Mouse (Mus musculus) lung, postnatal 0 days (tissue): ENCODE results near the gene Hlcs. TPM values are rescaled to one million over a fixed set of nuclear protein-coding genes. Genes with fewer than 3 reads are reported as not detected.

ENCODE experiments used
- ATAC-seq: fragments of 200-750 bp; cut with Nextera tagmentation; 2 replicates; pipeline ENCODE4 v1.8.0; 2017; ENCODE audit warnings: moderate library complexity
- DNase-seq: peaks from one replicate; pipeline ENCODE4 v3.0.0-alpha.2; 2016; ENCODE audit warnings: low spot score
- H3K27ac ChIP-seq: fragments of 300-500 bp; sonication (generic); 2 replicates; pipeline ENCODE4 v1.5.1; 2014; ENCODE audit warnings: antibody characterized with exemption, mild to moderate bottlenecking, low read length, mixed read lengths
- H3K27me3 ChIP-seq: fragments of 300-500 bp; sonication (generic); replicated peaks from 2 replicates; pipeline ENCODE4 v1.6.1; 2014; ENCODE audit warnings: low read length, mixed read lengths; ENCODE audit not compliant: insufficient read depth
- H3K36me3 ChIP-seq: fragments of 300-500 bp; sonication (generic); 2 replicates; pipeline ENCODE4 v1.6.1; 2014; ENCODE audit warnings: low read length, mixed read lengths; ENCODE audit not compliant: insufficient read depth
- H3K4me1 ChIP-seq: fragments of 300-500 bp; sonication (generic); 2 replicates; pipeline ENCODE4 v1.6.1; 2014; ENCODE audit warnings: antibody characterized with exemption, low read depth, low read length, mixed read lengths; ENCODE audit not compliant: insufficient read depth
- H3K4me2 ChIP-seq: fragments of 300-500 bp; sonication (generic); replicated peaks from 2 replicates; pipeline ENCODE4 v1.6.1; 2014; ENCODE audit warnings: low read depth, mild to moderate bottlenecking, low read length, moderate library complexity, mixed read lengths
- H3K4me3 ChIP-seq: fragments of 300-500 bp; sonication (generic); 2 replicates; pipeline ENCODE4 v1.5.1; 2014; ENCODE audit warnings: low read depth, low read length
- H3K9ac ChIP-seq: fragments of 300-500 bp; sonication (generic); replicated peaks from 2 replicates; pipeline ENCODE4 v1.6.1; 2014; ENCODE audit warnings: low read depth, mild to moderate bottlenecking
- H3K9me3 ChIP-seq: fragments of 300-500 bp; sonication (generic); 2 replicates; pipeline ENCODE4 v1.6.1; 2016; ENCODE audit warnings: low read length, mixed read lengths
- CTCF ChIP-seq: IDR thresholded peaks from 2 replicates; pipeline ENCODE4 v1.5.1; 2016; ENCODE audit warnings: antibody characterized with exemption, mild to moderate bottlenecking
- EP300 ChIP-seq: IDR thresholded peaks from 2 replicates; pipeline ENCODE4 v1.6.1; 2016; ENCODE audit warnings: antibody characterized with exemption, mild to moderate bottlenecking, control low read depth
- WGBS: fragments of 180-500 bp; shearing (Covaris S2); extraction: QIAGEN DNeasy Blood & Tissue Kit; methylation state at CpG from one replicate; pipeline ENCODE4 v1.1.7; 2014; 5-methylcytosine and 5-hydroxymethylcytosine counted together
- polyA plus RNA-seq: library from polyadenylated mRNA; unstranded; fragments of >200 nt; fragmentation: Nextera tagmentation; extraction: Ambion mirVana; gene quantifications from 2 replicates; pipeline ENCODE4 v1.2.1, GENCODE M21; 2015

Hlcs gene
- 4.6 and 5.0 TPM in 2 replicates for polyA plus RNA-seq

DNA sequence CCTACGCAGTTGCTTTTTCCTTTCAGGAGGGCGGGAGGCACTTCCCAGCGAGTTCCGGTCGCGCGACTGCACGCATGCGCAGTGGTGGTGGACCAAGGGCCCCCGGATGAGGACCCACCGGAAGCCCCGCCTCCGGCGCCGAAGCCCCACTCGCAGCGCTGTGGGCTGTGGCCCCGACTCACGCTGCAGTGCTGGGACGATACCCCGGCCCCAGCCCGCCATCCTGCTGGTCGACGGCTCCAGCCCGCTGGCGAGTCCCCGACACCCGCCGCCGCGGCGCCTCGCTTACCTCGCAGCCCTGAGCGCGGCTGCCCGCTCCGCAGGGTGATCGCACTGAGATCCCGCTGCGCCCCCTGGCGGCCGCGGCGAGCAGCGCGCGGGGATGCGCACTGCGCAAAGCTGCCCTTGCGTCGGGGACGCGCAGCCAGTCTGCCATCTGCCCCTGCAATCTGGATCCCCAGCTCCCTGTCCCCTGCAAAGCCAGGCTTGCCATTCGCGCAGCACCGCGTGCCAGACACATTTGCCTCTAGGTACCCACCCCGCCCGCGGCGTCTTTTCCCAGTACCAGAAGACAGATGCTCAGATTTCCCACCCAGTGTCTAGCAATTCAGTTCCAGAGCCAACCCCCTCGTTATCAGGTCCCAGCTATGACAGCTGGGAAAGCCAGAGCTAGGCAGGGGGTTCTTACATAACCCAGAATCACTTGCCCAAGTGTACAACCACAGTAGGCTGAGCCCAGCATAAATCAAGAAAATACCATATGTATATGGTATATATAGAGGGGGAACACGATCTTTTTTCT is at the start of gene Hlcs:
Gene Hlcs, minus strand, starts transcription at position 343 of the 802 bp plus-strand sequence.
- H3K9me3 ChIP-seq = no peaks in the 10 kb centered on the region
- DNase-seq (peak; percentile 98), ATAC-seq (peak; percentile 93)
- peak within 1 kb of the TSS; percentile 80 for H3K9ac ChIP-seq
- no peak for TF ChIP-seq EP300
- peak; percentile 96 for TF ChIP-seq CTCF
- H3K36me3 ChIP-seq = no peaks in the 10 kb centered on the region
- H3K27me3 ChIP-seq = no peaks in the 10 kb centered on the region
- WGBS = 1% methylated on average over 44 of the region's 64 CpGs
- peak within 1 kb of the TSS; percentile 99 for H3K27ac ChIP-seq
- H3K4me3 ChIP-seq = peak within 1 kb of the TSS; percentile 72
- H3K4me2 ChIP-seq = peak within 1 kb of the TSS; percentile 77
- no peaks in the 10 kb centered on the region for H3K4me1 ChIP-seq

DNA sequence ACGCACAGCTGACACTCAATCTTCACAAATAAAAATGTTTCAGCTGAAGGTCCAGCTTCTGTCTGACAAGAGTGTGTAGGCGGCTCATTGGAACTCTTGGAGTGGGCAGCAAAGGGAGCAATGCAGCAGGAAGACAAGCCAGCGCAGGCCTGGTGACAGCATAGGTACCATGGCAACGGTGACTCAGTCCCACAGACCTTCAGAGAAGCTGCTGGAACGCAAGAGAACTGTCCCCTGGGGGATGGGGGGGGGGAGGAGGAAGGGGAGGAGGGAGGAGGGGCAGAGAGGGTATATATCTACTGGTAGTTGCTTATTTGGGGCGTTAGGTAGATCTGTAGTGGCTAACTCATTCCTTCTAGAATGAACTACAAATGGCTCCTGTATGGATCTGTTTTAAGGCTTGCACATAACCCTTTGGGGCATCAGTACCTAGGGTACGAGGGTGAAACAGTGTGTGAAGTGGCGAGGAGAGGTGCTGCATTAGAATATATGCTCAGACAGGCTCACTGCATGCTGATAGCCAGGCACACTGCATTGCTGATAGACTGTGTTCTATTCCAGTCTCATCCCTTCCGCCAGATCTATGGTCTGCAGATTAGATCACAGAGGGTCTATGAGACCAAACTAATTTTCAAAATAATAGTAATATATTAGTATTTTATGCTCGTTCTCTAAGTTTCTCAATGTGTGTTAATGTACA is 49.0 kb upstream of the Hlcs start:
- WGBS = 41% methylated on average over 10 of the region's 10 CpGs
- Histone ChIP-seq H3K36me3 (no peaks in the 10 kb centered on the region), H3K4me2 (no peak overlapping the region), H3K9me3 (no peaks in the 10 kb centered on the region), H3K4me3 (no peak overlapping the region), H3K4me1 (no peaks in the 10 kb centered on the region), H3K27me3 (no peaks in the 10 kb centered on the region), H3K27ac (no peak overlapping the region), H3K9ac (no peak overlapping the region)
- DNase-seq (peak; percentile 36), ATAC-seq (peak; percentile 76)
- TF ChIP-seq EP300 = no peak
- TF ChIP-seq CTCF = no peak

DNA sequence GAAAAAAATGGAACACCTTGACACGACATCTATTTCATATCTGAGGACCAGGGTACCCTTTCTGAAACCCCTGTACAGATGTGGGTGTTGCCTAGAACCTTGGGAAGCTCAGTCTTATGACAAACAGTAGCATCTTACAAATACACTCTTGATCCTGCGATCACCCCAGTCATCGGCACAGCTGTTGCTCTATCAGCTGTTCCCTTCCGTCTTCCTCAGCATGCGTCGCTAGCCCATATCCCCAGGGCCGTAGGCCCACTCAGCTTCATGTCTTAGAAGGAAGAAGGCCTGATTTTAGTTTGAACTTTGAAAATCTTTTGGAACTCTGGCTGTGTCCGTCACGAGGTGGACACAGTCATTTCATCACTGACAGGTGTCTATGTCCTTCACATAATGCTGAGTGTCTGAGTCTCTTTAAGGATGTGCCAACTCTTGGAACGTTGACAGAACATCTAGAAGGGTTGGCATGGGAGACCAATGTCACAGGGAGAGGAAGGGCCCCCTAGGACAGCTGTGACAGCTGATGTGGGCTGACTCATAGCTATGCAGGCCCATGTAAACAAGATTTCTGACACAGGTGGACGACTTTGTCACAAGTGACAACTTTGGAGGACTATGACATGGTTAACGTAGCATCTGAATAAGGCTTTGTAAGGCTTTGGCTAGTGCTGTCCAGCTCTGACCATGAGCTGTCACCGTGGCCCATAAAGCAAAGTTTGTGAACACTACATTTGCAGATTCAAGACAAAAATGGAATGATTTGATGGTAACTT is 47.4 kb upstream of the Hlcs start:
- no peaks in the 10 kb centered on the region for H3K9me3 ChIP-seq
- 80% methylated on average over 13 of the region's 13 CpGs for WGBS
- H3K4me1 ChIP-seq = no peaks in the 10 kb centered on the region
- H3K27me3 ChIP-seq = no peaks in the 10 kb centered on the region
- H3K4me3 ChIP-seq = no peak overlapping the region
- DNase-seq = no peak
- no peaks in the 10 kb centered on the region for H3K36me3 ChIP-seq
- H3K27ac ChIP-seq = no peak overlapping the region
- TF ChIP-seq CTCF (no peak), EP300 (no peak)
- no peak overlapping the region for H3K4me2 ChIP-seq
- no peak for ATAC-seq
- no peak overlapping the region for H3K9ac ChIP-seq

DNA sequence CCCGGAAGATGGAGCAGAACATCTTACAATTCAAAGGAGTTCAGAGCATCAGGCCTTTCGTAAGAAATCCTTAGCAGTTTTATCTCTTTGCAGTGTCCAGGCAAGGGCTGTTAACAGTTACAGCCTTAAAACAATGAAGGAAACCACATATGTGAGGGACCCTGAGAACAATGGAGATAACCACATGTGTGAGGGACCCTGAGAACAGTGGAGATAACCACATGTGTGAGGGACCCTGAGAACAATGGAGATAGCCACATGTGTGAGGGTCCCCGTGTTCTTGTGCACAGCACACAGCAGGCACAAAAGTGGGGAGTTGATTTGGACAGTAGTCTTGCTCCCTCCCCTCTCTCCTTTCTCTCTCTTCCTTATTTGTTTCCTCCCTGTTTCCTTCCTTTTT is 44.7 kb upstream of the Hlcs start:
- DNase-seq = no peak
- H3K9ac ChIP-seq = no peak overlapping the region
- no peaks in the 10 kb centered on the region for H3K4me1 ChIP-seq
- no peaks in the 10 kb centered on the region for H3K27me3 ChIP-seq
- ATAC-seq = no peak
- TF ChIP-seq EP300 (no peak), CTCF (no peak)
- H3K9me3 ChIP-seq = no peaks in the 10 kb centered on the region
- H3K4me3 ChIP-seq = no peak overlapping the region
- H3K27ac ChIP-seq = no peak overlapping the region
- 78% methylated on average over 3 of the region's 3 CpGs for WGBS
- H3K36me3 ChIP-seq = no peaks in the 10 kb centered on the region
- no peak overlapping the region for H3K4me2 ChIP-seq

DNA sequence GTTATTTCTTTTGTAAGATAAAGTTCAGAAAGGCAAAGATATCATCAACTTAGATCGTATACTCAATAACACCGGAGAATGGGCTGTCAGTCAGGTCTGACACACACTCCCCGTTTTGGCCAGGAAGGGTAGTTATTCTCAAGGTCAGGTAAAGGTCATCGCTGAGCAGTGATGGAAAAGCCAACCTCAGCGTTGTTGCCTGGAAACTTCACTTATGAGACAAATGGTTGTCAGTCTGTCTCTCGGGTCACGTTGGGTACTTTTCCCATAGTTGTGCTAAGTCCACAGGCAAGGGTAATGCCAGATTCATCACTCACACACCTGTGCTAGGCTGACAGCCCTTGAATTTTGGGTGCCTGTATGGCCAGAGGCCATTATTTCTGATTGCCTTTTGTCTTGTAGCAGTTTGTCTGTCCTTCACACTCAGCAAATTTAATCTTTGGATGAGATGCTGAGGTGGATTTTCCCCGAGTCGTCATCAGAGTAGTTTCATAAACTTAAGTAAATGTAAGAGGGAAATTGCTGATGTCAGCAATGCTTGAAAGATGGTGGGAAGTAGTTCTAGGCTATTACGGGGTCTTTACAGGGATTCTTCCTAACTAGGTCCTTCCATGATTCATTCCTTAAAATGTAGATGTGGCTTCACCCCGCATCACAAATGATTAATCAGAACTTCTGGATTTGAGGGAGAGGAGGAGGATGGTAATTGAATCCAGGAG is 43.6 kb upstream of the Hlcs start:
- no peaks in the 10 kb centered on the region for H3K27me3 ChIP-seq
- WGBS = 41% methylated on average over 11 of the region's 11 CpGs
- TF ChIP-seq CTCF (no peak), EP300 (no peak)
- H3K36me3 ChIP-seq = no peaks in the 10 kb centered on the region
- no peak overlapping the region for H3K9ac ChIP-seq
- no peak overlapping the region for H3K4me2 ChIP-seq
- ATAC-seq (no peak), DNase-seq (no peak)
- H3K27ac ChIP-seq = no peak overlapping the region
- no peaks in the 10 kb centered on the region for H3K9me3 ChIP-seq
- no peak overlapping the region for H3K4me3 ChIP-seq
- no peaks in the 10 kb centered on the region for H3K4me1 ChIP-seq
